Mouse (Mus musculus) olfactory bulb, adult 2 months (tissue): Measurements from ENCODE around the gene Elmod3.

Experiments
- CTCF ChIP-seq: fragments of 200-500 bp; IDR thresholded peaks from 2 replicates; pipeline ENCODE4 v1.5.1; 2012; ENCODE audit warnings: low read depth, mild to moderate bottlenecking, low read length, moderate library complexity; ENCODE audit not compliant: insufficient read depth
- POLR2A ChIP-seq: fragments of 200-500 bp; IDR thresholded peaks from 2 replicates; pipeline ENCODE4 v1.6.1; 2012; ENCODE audit warnings: mild to moderate bottlenecking, low read depth, low read length, moderate library complexity; ENCODE audit not compliant: insufficient read depth

DNA sequence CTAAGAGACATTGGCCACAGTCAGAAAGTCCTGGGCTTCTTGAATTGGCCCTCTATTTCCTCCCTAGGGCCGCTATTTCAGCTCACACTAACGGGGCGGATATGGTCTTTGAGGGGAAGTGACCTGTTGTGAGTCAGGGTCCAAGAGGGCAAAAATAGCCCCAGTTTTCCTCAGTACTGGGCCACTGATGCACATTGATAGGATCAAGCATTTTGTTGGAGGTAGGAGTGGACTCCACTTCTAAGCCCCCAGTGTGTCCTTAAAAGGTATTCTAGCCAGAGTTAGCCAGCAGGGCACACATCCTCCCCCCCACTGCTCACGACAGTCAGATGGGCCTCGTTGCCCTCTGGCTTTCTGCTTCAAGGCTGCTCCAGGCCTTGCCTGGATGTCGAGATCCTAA, 48.2 kb downstream of the Elmod3 start:
- TF ChIP-seq POLR2A (no peak), CTCF (no peak)
